Mouse (Mus musculus): ENCODE data around the gene Hsp90aa1. TPM values are rescaled to one million over a fixed set of nuclear protein-coding genes. Genes with fewer than 3 reads are reported as not detected.

The Hsp90aa1 gene
- total and polyA plus RNA-seq, 3 experiments: 730 to 2,091 (median 1,361) TPM

DNA sequence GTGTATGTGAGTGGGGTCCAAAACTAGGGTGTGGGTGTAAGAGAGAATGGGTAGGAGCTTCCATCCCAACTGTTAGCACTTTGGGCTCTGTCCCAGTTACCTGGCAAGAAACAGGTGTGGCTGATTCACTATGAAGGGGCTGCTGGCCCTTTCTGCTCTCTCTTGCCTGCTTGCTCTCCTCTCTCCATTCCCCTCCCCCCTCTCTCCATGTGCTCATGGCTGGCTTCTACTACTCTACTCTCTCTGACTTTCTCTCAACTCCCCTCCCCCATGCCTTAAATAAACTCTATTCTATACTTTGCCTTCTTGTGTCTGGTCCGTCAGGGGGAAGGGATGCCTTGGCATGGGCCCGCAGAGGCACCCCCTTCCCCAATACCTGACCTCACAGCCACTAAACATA, 1.8 kb downstream of the Hsp90aa1 start:
- TF ChIP-seq ZC3H11A (IDR thresholded peaks at IDR 0.05; ENCODE audit: low read depth, low read length): no peak
- TF ChIP-seq IRF4 (IDR thresholded peaks at IDR 0.05; ENCODE audit: low read depth, low read length): no peak
- TF ChIP-seq PAX5 (IDR thresholded peaks at IDR 0.05; ENCODE audit: low read length): no peak
- TF ChIP-seq E2F4 (IDR thresholded peaks at IDR 0.05; ENCODE audit: insufficient replicate concordance, low read depth, low read length): no peak
- no peak for TF ChIP-seq ZMIZ1 (IDR thresholded peaks at IDR 0.05; ENCODE audit: low read depth, low read length)
- 0 out of 2 replicates have a peak, but pooled peaks have one; percentile 17 for TF ChIP-seq POLR2AphosphoS2 (IDR thresholded peaks at IDR 0.05; ENCODE audit: low read depth, low read length)
- no peak for TF ChIP-seq TBP (conservative IDR thresholded peaks at IDR 0.05; ENCODE audit: low read depth, low read length)
- no peak for TF ChIP-seq MAFK (IDR thresholded peaks at IDR 0.05; ENCODE audit: insufficient replicate concordance, low read length)
- TF ChIP-seq MYC (IDR thresholded peaks at IDR 0.05; ENCODE audit: low read depth, low read length): peak; percentile 90
- TF ChIP-seq MEF2A (IDR thresholded peaks at IDR 0.05; ENCODE audit: borderline replicate concordance, low read depth, low read length): no peak
- no peak for TF ChIP-seq POLR2A (IDR thresholded peaks at IDR 0.05; ENCODE audit: low read depth, low read length)
- no peak for TF ChIP-seq ZNF384 (IDR thresholded peaks at IDR 0.05; ENCODE audit: low read depth, low read length)
- no peak for TF ChIP-seq JUN (IDR thresholded peaks at IDR 0.05; ENCODE audit: insufficient read depth, low read depth, low read length)
- no peak for TF ChIP-seq MAZ (IDR thresholded peaks at IDR 0.05; ENCODE audit: low read depth, low read length)
- TF ChIP-seq RAD21 (IDR thresholded peaks at IDR 0.05; ENCODE audit: low read depth, low read length): no peak
- peak; percentile 78 for TF ChIP-seq CHD2 (IDR thresholded peaks at IDR 0.05; ENCODE audit: low read length)
- no peak for TF ChIP-seq GABPA (IDR thresholded peaks at IDR 0.05; ENCODE audit: insufficient replicate concordance, low read depth, low read length)
- no peak for TF ChIP-seq MAX (IDR thresholded peaks at IDR 0.05; ENCODE audit: low read length)
- no peak for TF ChIP-seq RCOR1 (conservative IDR thresholded peaks at IDR 0.05; ENCODE audit: low read depth, low read length)
- TF ChIP-seq CHD1 (IDR thresholded peaks at IDR 0.05; ENCODE audit: low read depth, low read length): no peak
- TF ChIP-seq BHLHE40 (IDR thresholded peaks at IDR 0.05; ENCODE audit: low read depth, low read length): no peak
- TF ChIP-seq NRF1 (IDR thresholded peaks at IDR 0.05; ENCODE audit: low read depth, low read length): no peak
- no peak for TF ChIP-seq EP300 (IDR thresholded peaks at IDR 0.05; ENCODE audit: low read length)
- no peak for TF ChIP-seq USF1 (IDR thresholded peaks at IDR 0.05; ENCODE audit: low read depth, low read length)
- TF ChIP-seq TCF12 (IDR thresholded peaks at IDR 0.05; ENCODE audit: low read depth, low read length): no peak
- Histone ChIP-seq H3K79me2 (replicated peaks; ENCODE audit: control insufficient read depth, extremely low read depth, insufficient read depth, poor library complexity, severe bottlenecking) (peaks cover 6% of the 10 kb centered on the region), H3K27ac (ENCODE audit: insufficient read depth, low read depth) (peak overlapping the region; percentile 70), H3K4me2 (ENCODE audit: insufficient read depth, low read depth, poor library complexity, severe bottlenecking) (no peak overlapping the region), H3K4me1 (ENCODE audit: control insufficient read depth in 1 of 2, insufficient read depth in 2 of 2) (peaks cover 31 to 71% of the 10 kb centered on the region in 2 experiments), H3K9me3 (replicated peaks; ENCODE audit: low read length) (no peaks in the 10 kb centered on the region), H3K4me3 (replicated peaks in 1 of 3; ENCODE audit: low read depth in 2 of 3, low read length in 2 of 3, poor library complexity in 1 of 3) (no peak overlapping the region), H3K36me3 (replicated peaks in 1 of 2; ENCODE audit: control insufficient read depth in 1 of 2, insufficient read depth in 1 of 2, low read length in 1 of 2) (no peaks in the 10 kb centered on the region), H3K27me3 (replicated peaks) (no peaks in the 10 kb centered on the region), H3K9ac (ENCODE audit: insufficient read depth, low read depth) (peak overlapping the region; percentile 5; the same call in 1 of the 2 replicates)
- DNase-seq (ENCODE audit: extremely low read depth): no peak
- dilution Hi-C loops (cut with MboI; ENCODE audit: extremely low pct_ligation_motif_present, extremely low pct_unique_long_range_greater_than_20kb, low sequenced_read_pairs): no loop called here
- in situ Hi-C loops (cut with MboI; ENCODE audit: low pct_ligation_motif_present, low pct_unique_long_range_greater_than_20kb, low sequenced_read_pairs): no loop called here

Data from CH12.LX (cell line).